17 mouse cellular contexts compared by ENCODE assay signal in genomic region chr12:15051387-15051786, GRCm38 (mm10).
"Had no signal": no experiment of that assay in that cellular context is flagged by ENCODE, and none has a peak within 500 bp of the region (broad histone marks: within the 10 kb centered on the region; RNA-seq: fewer than 3 reads in every experiment).

No protein-coding gene starts in this region.

- H3K4me2 ChIP-seq: neural tube, embryonic 12.5 days; neural tube, embryonic 13.5 days; neural tube, embryonic 15.5 days; stomach, embryonic 15.5 days had no signal

- H3K9me3 ChIP-seq: neural tube, embryonic 12.5 days; neural tube, embryonic 13.5 days; neural tube, embryonic 15.5 days; stomach, embryonic 15.5 days had no signal

- H3K4me1 ChIP-seq: neural tube, embryonic 12.5 days; neural tube, embryonic 13.5 days; neural tube, embryonic 15.5 days; stomach, embryonic 15.5 days had no signal

- H3K27ac ChIP-seq: neural tube, embryonic 12.5 days; neural tube, embryonic 13.5 days; neural tube, embryonic 15.5 days; stomach, embryonic 15.5 days; stomach, postnatal 0 days had no signal

- H3K27me3 ChIP-seq: neural tube, embryonic 12.5 days; neural tube, embryonic 13.5 days; neural tube, embryonic 15.5 days; stomach, embryonic 15.5 days had no signal

- H3K36me3 ChIP-seq: neural tube, embryonic 12.5 days; neural tube, embryonic 13.5 days; neural tube, embryonic 15.5 days; stomach, embryonic 15.5 days had no signal

- DNase-seq: retina, postnatal 1 day; right cerebral cortex, adult 18-20 months; right cerebral cortex, postnatal 14 days; right cerebral cortex, postnatal 25 days; right cerebral cortex, postnatal 4 days; spleen, adult 18-20 months; thymus, adult 18-20 months; thymus, adult 2 months; thymus, postnatal 14 days; thymus, postnatal 25 days; thymus, postnatal 36 days; thymus, postnatal 4 days had no signal

- H3K4me3 ChIP-seq: neural tube, embryonic 12.5 days; neural tube, embryonic 13.5 days; neural tube, embryonic 15.5 days; stomach, embryonic 15.5 days had no signal

- H3K9ac ChIP-seq: neural tube, embryonic 12.5 days; neural tube, embryonic 13.5 days; neural tube, embryonic 15.5 days; stomach, embryonic 15.5 days had no signal
